Mouse (Mus musculus) spleen, adult 18-20 months (tissue): ENCODE measurements around the gene Chrm5.

Source experiments
- DNase-seq, 2 experiments: peaks; one replicate each; pipeline ENCODE4 v3.0.0; 2022; ENCODE audit warnings: mixed read lengths in 2 of 2

Gene Chrm5

GRCm38 (mm10) chr2:112480669-112481068 lies at the start of gene Chrm5:
Gene Chrm5, minus strand, starts transcription at chr2:112480769.
- DNase-seq = no peak

GRCm38 (mm10) chr2:112526933-112527332 lies 46.4 kb upstream of the Chrm5 start:
- no peak for DNase-seq

GRCm38 (mm10) chr2:112520526-112521482 lies 40.2 kb upstream of the Chrm5 start:
- no peak for DNase-seq

GRCm38 (mm10) chr2:112518541-112518940 lies 38.0 kb upstream of the Chrm5 start:
- no peak for DNase-seq

- no peak for DNase-seq
These were observed 36.6 kb upstream of the Chrm5 start for GRCm38 (mm10) chr2:112517218-112517617.

GRCm38 (mm10) chr2:112516728-112517127 lies 36.2 kb upstream of the Chrm5 start:
- DNase-seq = no peak

GRCm38 (mm10) chr2:112513036-112513435 lies 32.5 kb upstream of the Chrm5 start:
- DNase-seq = no peak

GRCm38 (mm10) chr2:112510140-112510539 lies 29.6 kb upstream of the Chrm5 start:
- no peak for DNase-seq

- no peak for DNase-seq
These were observed 26.9 kb upstream of the Chrm5 start for GRCm38 (mm10) chr2:112507444-112507843.

GRCm38 (mm10) chr2:112506841-112507435 lies 26.4 kb upstream of the Chrm5 start:
- no peak for DNase-seq

GRCm38 (mm10) chr2:112503978-112504377 lies 23.4 kb upstream of the Chrm5 start:
- DNase-seq = no peak

GRCm38 (mm10) chr2:112501209-112501608 lies 20.6 kb upstream of the Chrm5 start:
- peak; percentile 26 to 56 for DNase-seq

- DNase-seq = no peak
These were observed 17.3 kb upstream of the Chrm5 start for GRCm38 (mm10) chr2:112497851-112498250.

- DNase-seq = no peak
These were observed 13.1 kb upstream of the Chrm5 start for GRCm38 (mm10) chr2:112493539-112494260.

- DNase-seq = peak; percentile 73 to 79
These were observed 12.4 kb upstream of the Chrm5 start, which contains the start of gene Aven for GRCm38 (mm10) chr2:112492856-112493538. Gene Aven, plus strand, starts transcription at chr2:112492964.

GRCm38 (mm10) chr2:112492431-112492855 lies 11.9 kb upstream of the Chrm5 start:
- DNase-seq = no peak

- no peak for DNase-seq
These were observed 11.1 kb upstream of the Chrm5 start for GRCm38 (mm10) chr2:112491629-112492028.

GRCm38 (mm10) chr2:112490483-112491196 lies 10.1 kb upstream of the Chrm5 start:
- no peak for DNase-seq

GRCm38 (mm10) chr2:112484886-112485285 lies 4.3 kb upstream of the Chrm5 start:
- no peak for DNase-seq

GRCm38 (mm10) chr2:112483334-112483651 lies 2.7 kb upstream of the Chrm5 start:
- DNase-seq = no peak

GRCm38 (mm10) chr2:112482533-112483333 lies 2.2 kb upstream of the Chrm5 start:
- DNase-seq = no peak
